Mouse (Mus musculus): ENCODE measurements around the gene Gm3625. TPM values are rescaled to one million over a fixed set of nuclear protein-coding genes. Genes with fewer than 3 reads are reported as not detected.

Gm3625 gene
- not detected for polyA plus RNA-seq (2014; fragmentation: Illumina TruSeq; extraction: RNeasy Lipid Tissue Mini Kit (QIAGEN cat#74804))

DNA sequence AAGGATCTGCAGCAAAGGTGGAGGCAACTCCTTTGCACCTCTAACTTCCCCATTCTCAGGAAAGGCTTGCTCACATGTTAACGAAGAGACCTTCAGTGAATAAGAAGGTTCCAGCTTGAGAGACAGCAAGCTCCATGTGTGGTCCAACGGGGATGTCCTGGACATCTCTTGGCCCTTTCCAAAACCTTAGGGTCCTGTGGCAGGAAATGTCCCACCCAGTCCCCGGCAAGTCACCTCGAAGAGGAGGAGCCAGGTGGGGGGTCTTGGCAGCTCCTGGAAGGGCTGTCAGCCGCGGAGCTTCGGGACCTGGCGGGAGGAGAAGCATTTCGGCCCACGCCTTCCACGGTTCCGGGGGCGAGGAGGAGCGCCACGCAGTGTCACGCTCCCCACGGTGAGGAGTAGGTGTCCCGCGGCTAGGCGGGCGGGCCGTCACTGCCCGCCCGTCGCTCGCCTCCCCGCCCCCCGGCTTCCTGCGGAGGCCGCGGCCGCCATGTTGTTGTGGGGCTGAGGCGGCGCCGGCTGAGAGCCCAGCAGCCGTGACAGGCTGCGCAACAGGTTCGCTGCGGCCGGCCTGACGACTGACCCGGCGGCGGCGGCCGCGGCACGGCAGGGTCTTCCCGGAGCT, at the start of gene Gm3625, which contains the start of gene Itsn2:
Gene Gm3625 (minus strand): TSS at position 387 of the 625 bp plus-strand sequence.
Gene Itsn2 (plus strand): TSS at position 98 of the 625 bp plus-strand sequence.

Other genes starting within 250 kb of the Gm3625 start
- gene Ncoa1, start 115.7 kb downstream of the Gm3625 start, polyA plus RNA-seq (2014; fragmentation: Illumina TruSeq; extraction: RNeasy Lipid Tissue Mini Kit (QIAGEN cat#74804)): 43.2 TPM
- gene Itsn2, start 289 bp downstream of the Gm3625 start, polyA plus RNA-seq (2014; fragmentation: Illumina TruSeq; extraction: RNeasy Lipid Tissue Mini Kit (QIAGEN cat#74804)): 89.9 TPM
- gene Fam228a, start 145.5 kb upstream of the Gm3625 start, polyA plus RNA-seq (2014; fragmentation: Illumina TruSeq; extraction: RNeasy Lipid Tissue Mini Kit (QIAGEN cat#74804)): 0.60 TPM
- gene Pfn4, start 176.1 kb upstream of the Gm3625 start, polyA plus RNA-seq (2014; fragmentation: Illumina TruSeq; extraction: RNeasy Lipid Tissue Mini Kit (QIAGEN cat#74804)): 4.5 TPM
- 5.7 TPM for gene Fam228b, start 176.3 kb upstream of the Gm3625 start, polyA plus RNA-seq (2014; fragmentation: Illumina TruSeq; extraction: RNeasy Lipid Tissue Mini Kit (QIAGEN cat#74804))
- gene Sf3b6, start 224.6 kb upstream of the Gm3625 start, polyA plus RNA-seq (2014; fragmentation: Illumina TruSeq; extraction: RNeasy Lipid Tissue Mini Kit (QIAGEN cat#74804)): 382 TPM
- 7.1 TPM for gene Fkbp1b, start 248.7 kb upstream of the Gm3625 start, polyA plus RNA-seq (2014; fragmentation: Illumina TruSeq; extraction: RNeasy Lipid Tissue Mini Kit (QIAGEN cat#74804))